Mouse (Mus musculus) gastrocnemius, adult 8-10 months (tissue): ENCODE results near the gene Depdc7. TPM values are rescaled to one million over a fixed set of nuclear protein-coding genes. Genes with fewer than 3 reads are reported as not detected.

Source experiments
- DNase-seq, 2 experiments: peaks; one replicate each; pipeline ENCODE4 v3.0.0; 2022; ENCODE audit warnings: low spot score in 2 of 2
- total RNA-seq, 4 experiments: library from RNA; stranded (reverse); gene quantifications; 2 replicates each; pipeline ENCODE4 v1.2.4; 2022

Depdc7 gene
- total RNA-seq, 4 experiments from 2014 or later: 1.4 to 2.9 (median 2.5) TPM

DNA sequence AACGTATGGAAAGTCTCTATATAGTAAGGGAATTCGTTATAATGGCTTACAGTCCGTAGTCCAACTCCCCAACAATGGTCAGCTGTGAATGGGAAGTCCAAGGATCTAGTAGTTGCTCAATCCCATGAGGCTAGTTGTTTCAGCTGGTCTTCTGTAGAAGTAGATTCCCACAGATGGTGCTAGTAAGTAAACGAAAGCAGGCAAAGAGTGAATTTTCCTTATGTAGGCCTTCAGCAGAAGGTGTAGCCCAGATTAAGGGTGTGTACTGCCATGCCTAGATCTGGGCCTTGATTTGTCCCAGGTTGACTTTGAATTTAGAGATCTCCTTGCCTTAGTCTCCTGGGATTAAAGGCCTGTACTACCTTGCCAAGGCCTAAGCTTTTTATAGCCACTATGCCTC, 26.4 kb downstream of the Depdc7 start, which contains the start of gene Pin1rt1:
Gene Pin1rt1, minus strand, starts transcription at position 101 of the 400 bp plus-strand sequence.
- no peak for DNase-seq

DNA sequence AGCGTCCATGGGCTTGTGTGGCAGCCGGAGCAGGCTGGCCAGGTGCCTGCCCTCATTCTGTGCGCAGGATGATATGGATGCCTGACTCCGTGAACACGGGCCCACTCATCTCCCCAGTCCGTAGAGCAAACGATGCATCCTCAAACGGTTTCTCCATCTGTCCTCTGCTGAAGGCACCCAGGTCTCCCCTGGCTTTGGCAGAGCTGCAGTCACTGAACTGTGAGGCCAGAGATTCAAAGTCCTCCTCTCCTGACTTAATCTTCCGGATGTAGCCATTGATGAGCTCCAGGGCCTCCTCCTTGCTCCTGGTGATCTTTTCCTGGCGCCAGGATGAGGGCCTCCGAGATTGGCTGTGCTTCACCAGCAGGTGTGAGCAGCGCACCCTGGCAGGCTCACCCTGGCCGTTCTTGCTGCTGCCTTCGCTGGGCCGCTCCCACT, 28.4 kb downstream of the Depdc7 start:
- peak in 1 of 2 experiments; percentile 22 for DNase-seq

DNA sequence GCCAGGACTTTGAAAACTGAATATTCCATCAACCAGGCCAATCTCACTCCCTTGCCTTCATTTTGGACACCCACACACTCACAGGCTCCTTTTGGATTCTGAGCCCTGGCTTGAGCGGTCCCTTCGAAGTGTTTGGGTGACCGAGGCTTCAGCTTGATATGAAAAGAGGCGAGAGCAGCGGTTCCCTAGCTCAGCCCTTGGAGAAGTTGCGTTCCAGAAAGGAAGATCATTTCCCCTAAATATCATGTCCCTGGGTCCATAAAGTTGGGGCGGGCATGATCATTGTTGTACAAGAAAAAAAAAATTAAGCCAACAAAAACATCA, 30.2 kb downstream of the Depdc7 start:
- DNase-seq: no peak

DNA sequence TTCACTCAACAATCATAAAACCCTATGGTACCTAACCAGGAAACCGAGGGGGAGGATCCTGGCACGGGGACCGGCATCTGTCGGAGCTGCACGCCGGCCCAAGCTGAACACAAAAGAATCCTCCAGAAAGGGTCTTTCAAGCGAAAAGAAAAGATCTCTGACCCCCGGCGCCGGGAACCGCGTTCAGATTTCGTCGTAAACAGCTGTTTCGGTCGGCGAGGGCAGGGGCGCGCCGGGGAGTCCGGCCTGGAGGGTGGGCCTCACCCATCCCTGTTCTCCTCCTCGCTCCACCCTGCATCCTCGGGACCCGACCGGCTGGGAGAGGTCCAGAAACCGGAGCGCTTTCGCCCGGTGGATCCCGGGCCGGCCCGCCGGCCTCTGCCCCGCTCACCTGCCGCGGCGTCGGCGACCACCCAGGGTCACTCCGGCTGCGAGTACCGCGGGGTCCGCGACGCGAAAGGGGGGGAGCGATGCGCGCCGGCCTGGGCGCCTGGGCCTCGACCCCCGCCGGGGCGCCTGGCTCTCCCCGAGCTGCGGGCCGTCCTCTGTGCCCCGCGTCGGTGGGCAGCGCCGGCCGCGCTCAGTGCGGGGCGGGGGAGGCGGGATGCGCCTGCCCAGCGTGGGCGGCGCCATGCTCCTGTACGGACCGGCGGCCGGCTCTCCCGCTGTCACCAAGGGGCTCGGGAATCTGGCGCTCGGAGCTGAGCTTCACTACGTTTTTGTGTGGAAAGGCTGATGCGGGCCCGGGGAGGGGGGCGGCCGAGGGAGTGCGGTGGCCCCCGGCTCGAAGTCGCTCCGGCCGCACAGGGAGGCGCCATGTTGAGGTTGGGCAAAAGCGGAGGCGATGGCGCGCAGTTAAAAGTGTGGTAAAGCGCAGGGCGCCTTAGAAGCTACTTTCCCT, 30.8 kb downstream of the Depdc7 start, which contains the start of gene Tcp11l1:
Gene Tcp11l1, minus strand, starts transcription at position 585 of the 901 bp plus-strand sequence.
- peak; percentile 31 to 46 for DNase-seq

DNA sequence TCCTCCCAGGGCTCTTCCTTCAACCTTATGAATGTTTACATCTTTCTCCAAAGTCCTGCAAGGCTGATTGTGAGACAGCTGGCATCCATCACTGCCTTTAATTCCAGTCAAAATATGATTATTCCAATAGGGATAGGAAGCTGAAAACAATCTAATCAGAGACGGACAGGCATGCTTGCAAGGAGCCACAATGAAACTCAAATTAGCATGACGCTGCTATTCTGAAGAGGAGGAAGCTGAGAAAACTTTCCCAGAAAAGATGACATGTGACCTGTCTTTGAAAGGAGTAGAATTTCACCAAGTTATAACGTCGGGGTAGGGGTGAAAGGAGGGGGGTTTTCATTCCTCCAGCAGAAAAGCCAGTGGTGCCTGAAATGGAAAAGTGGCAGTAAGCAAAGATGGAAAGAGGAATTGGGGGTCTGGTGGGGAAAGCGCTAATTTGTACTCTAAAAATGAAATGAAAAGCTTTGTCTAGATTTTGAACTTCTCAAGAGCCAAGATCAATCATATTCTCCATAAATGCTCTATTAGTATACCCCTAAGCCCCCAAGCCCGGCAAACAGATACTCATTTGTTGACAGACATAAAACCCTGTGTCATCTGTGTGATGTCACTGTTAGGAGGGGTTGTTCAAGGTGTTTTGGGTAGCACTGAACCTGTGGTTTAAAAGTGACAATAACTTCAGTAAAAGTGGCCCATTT, 31.9 kb downstream of the Depdc7 start:
- DNase-seq: no peak

DNA sequence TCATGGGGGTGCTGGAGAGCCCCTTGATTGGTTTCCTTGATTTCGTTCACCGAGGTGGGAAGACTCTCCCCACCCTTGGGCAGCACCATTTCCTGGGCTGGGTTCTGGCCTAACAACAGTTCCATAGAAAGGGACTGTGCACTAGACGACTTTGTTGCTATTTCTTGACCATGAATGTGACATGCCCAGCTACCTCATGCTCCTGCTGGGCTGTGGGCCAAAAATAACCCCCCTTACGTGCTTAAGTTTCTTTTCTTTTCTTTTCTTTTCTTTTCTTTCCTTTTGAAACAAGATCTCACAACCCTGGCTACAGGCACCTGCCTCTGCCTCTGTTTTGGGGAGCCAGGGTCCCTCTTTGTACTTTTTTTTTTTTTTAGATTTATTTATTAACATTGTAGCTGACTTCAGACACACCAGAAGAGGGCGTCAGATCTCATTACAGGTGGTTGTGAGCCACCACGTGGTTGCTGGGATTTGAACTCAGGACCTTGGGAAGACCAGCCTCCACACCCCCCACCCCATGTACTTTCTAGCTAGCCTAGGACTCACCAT, 32.8 kb downstream of the Depdc7 start:
- DNase-seq: no peak

DNA sequence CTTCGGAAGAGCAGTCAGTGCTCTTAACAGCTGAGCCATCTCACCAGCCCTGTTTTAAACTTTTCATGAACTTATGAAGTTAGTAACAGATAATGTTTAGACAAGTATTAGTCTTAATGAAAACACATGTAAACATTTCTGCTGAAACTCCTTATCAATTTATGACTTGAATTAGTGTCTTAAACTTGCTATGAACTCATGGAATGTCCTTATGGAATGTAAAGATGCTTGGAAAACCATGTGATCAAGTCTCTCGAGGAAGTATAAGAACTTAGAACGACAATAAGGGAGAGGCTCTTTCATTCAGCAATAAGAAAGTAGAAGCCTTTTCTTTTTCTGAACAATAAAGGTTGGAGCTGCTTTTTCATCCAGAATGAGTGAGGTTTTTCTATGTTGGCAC, 38.3 kb downstream of the Depdc7 start:
- DNase-seq: no peak

DNA sequence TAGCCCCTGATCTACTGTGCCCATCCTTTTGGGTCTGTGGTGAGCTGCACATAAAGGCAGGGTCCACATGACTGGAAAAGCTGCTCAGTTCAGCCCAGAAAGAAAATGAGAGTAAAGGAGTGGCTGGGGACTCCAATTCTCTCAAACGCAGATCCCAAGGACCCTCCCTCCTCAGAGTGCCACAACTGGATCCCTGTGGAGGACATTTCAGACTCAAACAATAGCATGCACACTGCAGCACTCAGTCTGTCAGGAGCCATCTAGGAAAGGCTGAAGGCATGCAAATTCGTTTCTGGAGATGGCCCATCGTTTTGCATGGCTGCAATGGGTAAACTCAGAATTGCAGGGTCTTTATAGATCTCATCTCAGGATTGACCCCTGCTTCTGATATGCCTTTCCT, 39.5 kb downstream of the Depdc7 start:
- no peak for DNase-seq

DNA sequence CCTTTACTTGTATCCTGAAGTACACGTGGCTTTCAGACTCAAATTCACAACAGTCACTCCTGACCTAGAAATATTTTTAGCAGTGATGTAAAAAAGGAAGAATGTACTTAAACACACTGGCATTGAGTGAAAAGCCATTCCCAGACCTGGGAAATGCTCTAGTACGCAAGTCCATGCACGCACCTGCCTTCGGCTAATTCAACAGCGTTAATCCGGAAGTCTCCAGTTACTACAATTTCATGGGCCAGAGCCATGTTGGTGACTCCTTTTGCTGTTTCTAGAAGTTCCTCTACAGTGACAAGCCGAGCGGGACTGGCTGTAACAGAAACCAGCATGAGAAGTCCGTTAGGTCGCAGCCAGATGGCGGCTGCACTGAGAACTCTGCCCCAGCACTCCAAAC, 43.0 kb downstream of the Depdc7 start:
- DNase-seq: peak in 1 of 2 experiments; percentile 4

DNA sequence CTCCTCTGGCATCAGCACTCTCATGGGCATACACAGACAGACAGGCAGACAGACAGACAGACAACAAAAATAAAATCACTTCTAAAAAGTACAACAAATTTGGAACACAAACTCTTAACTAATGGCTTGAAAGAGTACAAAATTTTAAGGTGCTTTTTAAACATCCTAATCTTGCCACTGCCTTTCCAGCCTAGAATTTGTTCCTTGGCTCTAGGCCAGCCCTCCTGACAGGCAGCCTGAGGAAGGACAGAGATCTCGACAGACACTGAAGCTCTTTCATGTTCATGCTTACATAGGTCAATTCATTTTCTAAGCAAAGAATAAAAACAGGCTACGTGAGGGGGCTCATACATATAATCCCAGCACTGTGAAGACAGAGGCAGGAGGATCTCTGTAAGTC, 50.1 kb downstream of the Depdc7 start:
- DNase-seq: no peak

DNA sequence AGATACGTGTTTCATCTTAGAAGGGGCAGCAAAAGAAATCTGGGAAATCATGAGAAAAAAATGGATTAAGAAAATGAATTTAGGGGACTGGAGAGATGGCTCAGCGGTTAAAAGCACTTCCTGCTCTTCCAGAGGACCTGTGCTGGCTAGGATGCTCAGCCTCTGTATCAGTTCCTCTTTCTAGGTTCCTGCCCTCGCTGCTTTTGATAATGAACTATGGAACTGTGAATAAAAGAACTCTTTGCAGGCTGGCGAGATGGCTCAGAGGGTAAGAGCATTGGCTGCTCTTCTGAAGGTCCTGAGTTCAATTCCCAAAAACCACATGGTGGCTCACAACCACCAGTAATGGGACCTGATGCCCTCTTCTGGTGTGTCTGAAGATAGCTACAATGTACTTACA, 52.0 kb downstream of the Depdc7 start:
- no peak for DNase-seq

DNA sequence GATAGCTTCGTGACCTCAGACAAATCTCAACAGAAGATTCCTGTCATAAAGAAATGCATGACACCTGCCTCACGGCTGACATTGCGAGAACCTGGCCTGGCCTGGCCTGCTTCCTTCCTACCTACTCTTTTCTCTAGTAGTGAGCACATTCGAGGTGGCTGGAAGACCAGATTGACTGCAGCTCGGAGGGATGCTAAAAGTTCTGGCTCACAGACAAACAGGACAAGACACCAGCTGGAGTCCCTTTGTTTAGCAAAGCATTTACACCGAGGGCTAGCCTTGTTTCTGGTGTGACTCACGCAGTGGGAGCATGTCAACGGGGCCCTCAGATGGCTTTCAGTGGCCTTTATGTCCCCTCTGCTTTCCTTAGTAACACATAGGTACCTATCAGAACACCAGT, 54.0 kb downstream of the Depdc7 start:
- DNase-seq: no peak

DNA sequence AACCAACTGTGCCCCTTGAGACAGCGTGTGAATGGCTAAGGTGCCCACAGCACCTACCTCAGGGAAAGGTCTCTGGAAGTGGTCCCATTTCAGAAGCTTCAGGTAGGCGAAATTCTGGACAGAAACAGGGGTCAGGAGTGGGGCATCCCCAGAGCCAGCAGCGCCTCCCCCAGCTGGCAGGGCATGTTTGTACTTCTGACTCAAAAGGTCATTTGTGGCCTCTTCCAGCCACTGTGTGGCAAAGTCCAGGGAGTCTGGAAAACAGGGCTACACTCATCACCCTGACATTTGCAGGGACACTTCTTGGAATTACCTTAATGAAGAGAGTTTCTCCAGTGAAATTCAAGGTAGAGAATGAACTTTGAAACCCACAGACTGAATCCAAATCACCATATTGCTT, 54.4 kb downstream of the Depdc7 start:
- no peak for DNase-seq

DNA sequence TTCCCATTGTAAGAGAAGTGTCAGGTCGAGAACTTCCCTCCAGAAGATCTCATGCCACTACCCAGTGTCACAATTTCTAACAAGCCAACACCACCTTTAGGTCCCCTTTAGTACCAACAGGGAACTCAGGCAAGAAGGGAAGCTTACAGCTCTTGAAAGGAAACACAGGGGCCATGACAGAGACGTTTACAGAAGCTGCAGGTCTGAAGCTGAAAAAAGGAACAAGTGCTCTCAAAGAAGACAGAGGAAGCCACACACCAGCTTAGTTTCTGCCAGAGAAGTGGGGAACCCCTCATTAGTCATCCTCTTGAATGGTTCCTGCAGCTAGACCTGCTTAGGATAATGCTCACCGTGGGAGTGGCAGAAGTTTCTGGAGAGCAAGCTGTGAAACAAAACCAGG, 55.4 kb downstream of the Depdc7 start:
- DNase-seq: no peak

DNA sequence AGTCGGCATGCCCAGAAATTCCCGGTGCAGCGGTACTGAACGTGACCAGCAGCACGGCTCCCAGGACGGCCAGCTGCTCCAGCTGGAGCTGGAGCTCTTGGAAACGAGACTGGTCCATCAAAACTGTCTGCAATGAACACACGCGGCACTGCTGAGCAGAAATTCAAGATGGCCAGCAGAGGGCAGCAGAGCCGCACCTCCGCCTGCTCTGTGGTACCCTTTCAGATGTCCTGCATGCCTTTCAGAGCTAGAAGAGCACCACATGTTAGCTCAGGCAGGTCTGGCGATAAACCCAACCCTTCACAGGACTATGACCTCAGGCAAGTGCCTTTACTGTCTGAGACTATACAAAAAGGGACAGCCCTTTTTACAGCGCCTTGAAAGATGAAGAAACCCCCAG, 57.3 kb downstream of the Depdc7 start:
- peak; percentile 15 to 52 for DNase-seq

DNA sequence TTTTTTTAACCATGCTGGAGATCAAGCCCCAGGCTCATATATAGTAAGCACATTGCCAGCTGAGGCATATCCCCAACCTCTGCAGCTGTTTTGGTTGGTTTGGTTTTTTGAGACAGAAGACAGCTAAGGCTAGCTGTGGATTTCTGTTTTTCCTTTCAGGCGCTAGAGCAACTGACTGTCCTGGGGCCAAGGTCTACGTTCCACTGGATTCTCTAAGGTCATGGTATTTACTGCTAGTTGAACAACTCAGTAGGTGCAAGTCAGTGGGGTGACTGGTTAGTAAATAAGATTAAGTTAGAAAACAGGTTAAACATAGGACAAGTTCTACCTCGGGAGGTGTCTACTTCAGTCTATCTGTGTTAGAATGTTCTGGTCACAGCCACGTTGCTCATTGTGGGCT, 57.9 kb downstream of the Depdc7 start:
- DNase-seq: no peak

DNA sequence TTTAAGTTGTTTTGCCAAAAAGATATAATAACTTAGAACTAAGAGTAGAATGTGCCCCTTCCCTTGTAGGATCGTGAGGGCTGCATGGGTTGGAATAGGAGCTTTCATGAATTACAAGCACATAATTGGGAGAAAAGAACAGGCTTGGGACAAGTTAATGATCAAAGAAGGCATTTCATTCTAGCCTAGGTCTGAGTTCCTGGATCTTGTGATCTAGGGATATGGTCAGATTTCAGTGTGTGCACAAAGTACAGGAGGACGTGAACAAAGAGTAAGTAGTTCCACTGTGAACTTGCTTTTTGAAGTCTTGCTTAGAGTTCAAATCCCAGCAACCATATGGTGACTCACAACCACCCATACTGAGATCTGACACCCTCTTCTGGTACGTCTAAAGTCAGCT, 65.4 kb downstream of the Depdc7 start:
- no peak for DNase-seq

Other genes starting within 250 kb of the Depdc7 start
- gene Hipk3, start 248.4 kb downstream of the Depdc7 start, total RNA-seq: 100 to 1,000 TPM; 264 to 309 (median 281) TPM
- gene Cstf3, start 152.4 kb downstream of the Depdc7 start, total RNA-seq: 1 to 10 TPM; 5.9 to 7.9 (median 6.9) TPM
- 10 to 100 TPM in 1 of 4 experiments, 1 to 10 TPM in 3; 8.7 to 11.7 (median 9.2) TPM for gene Tcp11l1, start 30.7 kb downstream of the Depdc7 start, total RNA-seq
- not detected for gene Pin1rt1, start 26.5 kb downstream of the Depdc7 start, total RNA-seq
- gene Qser1, start 73.9 kb upstream of the Depdc7 start, total RNA-seq: 10 to 100 TPM; 62.5 to 83.1 (median 69.3) TPM
- gene Prrg4, start 107.0 kb upstream of the Depdc7 start, total RNA-seq: under 1 TPM; 0.27 to 0.38 (median 0.32) TPM
- 1 to 10 TPM; 2.0 to 4.5 (median 4.2) TPM for gene Ccdc73, start 124.9 kb upstream of the Depdc7 start, total RNA-seq